17 mouse cellular contexts compared by ENCODE assay signal in the genomic region with DNA sequence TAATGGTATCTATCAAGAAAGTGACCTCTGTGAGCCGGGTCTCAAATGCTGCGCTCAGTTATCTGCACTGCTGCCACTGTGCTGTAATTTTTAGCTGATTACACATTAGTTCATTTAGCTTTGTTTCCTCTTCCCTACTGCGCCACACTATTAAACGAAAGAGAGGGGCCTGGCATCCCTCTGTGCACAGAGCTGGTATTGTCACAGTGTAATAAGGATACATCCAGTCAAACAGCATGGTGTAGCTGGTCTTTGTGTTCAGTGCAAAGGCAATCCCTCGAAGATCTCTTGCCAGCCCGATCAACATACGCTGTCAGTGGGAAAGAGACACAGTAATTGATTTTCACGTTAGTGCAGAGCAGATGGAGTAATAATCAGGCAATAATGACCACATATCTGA. TPM values are rescaled to one million over a fixed set of nuclear protein-coding genes. Genes with fewer than 3 reads are reported as not detected.
A peak's percentile ranks its signal among the peaks of the same experiment; 100 is the strongest.
DNase-seq lines count a peak whose midpoint lies in the region; ATAC-seq lines count a peak whose summit lies in the region.
"Had no signal": no experiment of that assay in that cellular context is flagged by ENCODE, and none has a peak within 500 bp of the region (broad histone marks: within the 10 kb centered on the region; RNA-seq: fewer than 3 reads in every experiment).

No protein-coding gene starts in this region.

- peaks cover 11% of the 10 kb centered on the region; the same call in 1 of the 2 replicates for H3K4me1 ChIP-seq in midbrain, embryonic 14.5 days (ENCODE audit: control insufficient read depth, insufficient read depth, low read length)
- peaks cover 15% of the 10 kb centered on the region for H3K4me1 ChIP-seq in midbrain, embryonic 15.5 days
- peaks cover 23% of the 10 kb centered on the region for H3K4me1 ChIP-seq in hindbrain, embryonic 15.5 days (replicated peaks)
- H3K4me1 ChIP-seq: intestine, embryonic 15.5 days; liver, embryonic 12.5 days; lung, embryonic 15.5 days had no signal

- no peak overlapping the region for H3K27ac ChIP-seq in midbrain, embryonic 14.5 days (replicated peaks; ENCODE audit: low read depth, low read length)
- H3K27ac ChIP-seq in midbrain, embryonic 15.5 days: no peak overlapping the region
- H3K27ac ChIP-seq in hindbrain, embryonic 15.5 days (replicated peaks): no peak overlapping the region; the same call in 1 of the 2 replicates
- H3K27ac ChIP-seq: intestine, embryonic 15.5 days; kidney, postnatal 0 days; liver, embryonic 12.5 days; lung, embryonic 15.5 days had no signal

- H3K4me3 ChIP-seq in midbrain, embryonic 14.5 days (replicated peaks; ENCODE audit: low read depth, low read length): no peak overlapping the region
- no peak overlapping the region for H3K4me3 ChIP-seq in midbrain, embryonic 15.5 days
- no peak overlapping the region for H3K4me3 ChIP-seq in hindbrain, embryonic 15.5 days
- H3K4me3 ChIP-seq: intestine, embryonic 15.5 days; liver, embryonic 12.5 days; lung, embryonic 15.5 days had no signal

- no peaks in the 10 kb centered on the region for H3K9me3 ChIP-seq in midbrain, embryonic 14.5 days (ENCODE audit: control insufficient read depth, low read length)
- no peaks in the 10 kb centered on the region for H3K9me3 ChIP-seq in midbrain, embryonic 15.5 days
- no peaks in the 10 kb centered on the region for H3K9me3 ChIP-seq in hindbrain, embryonic 15.5 days
- H3K9me3 ChIP-seq: intestine, embryonic 15.5 days; liver, embryonic 12.5 days; lung, embryonic 15.5 days had no signal

- ATAC-seq in midbrain, embryonic 14.5 days (ENCODE audit: low FRiP score, low TSS enrichment): no peak
- ATAC-seq in midbrain, embryonic 15.5 days (replicated peaks): no peak
- ATAC-seq in hindbrain, embryonic 15.5 days (ENCODE audit: low FRiP score, low read depth): peak; percentile 82
- no peak for ATAC-seq in inflammation-experienced regulatory T-cells, adult 6 months
- ATAC-seq: intestine, embryonic 15.5 days; liver, embryonic 12.5 days had no signal

- WGBS in midbrain, embryonic 14.5 days: 45% methylated on average over 8 of the region's 8 CpGs
- 43% methylated on average over 8 of the region's 8 CpGs for WGBS in midbrain, embryonic 15.5 days
- WGBS in hindbrain, embryonic 15.5 days: 30% methylated on average over 8 of the region's 8 CpGs

- no peak overlapping the region for H3K4me2 ChIP-seq in midbrain, embryonic 14.5 days (ENCODE audit: low read length)
- H3K4me2 ChIP-seq in midbrain, embryonic 15.5 days: no peak overlapping the region
- no peak overlapping the region for H3K4me2 ChIP-seq in hindbrain, embryonic 15.5 days
- H3K4me2 ChIP-seq: intestine, embryonic 15.5 days; liver, embryonic 12.5 days; lung, embryonic 15.5 days had no signal

- H3K36me3 ChIP-seq in midbrain, embryonic 14.5 days (ENCODE audit: control insufficient read depth, insufficient read depth, low read length): no peaks in the 10 kb centered on the region
- H3K36me3 ChIP-seq in midbrain, embryonic 15.5 days (replicated peaks): no peaks in the 10 kb centered on the region
- H3K36me3 ChIP-seq in hindbrain, embryonic 15.5 days: no peaks in the 10 kb centered on the region
- H3K36me3 ChIP-seq: intestine, embryonic 15.5 days; liver, embryonic 12.5 days; lung, embryonic 15.5 days had no signal

- no peaks in the 10 kb centered on the region for H3K27me3 ChIP-seq in midbrain, embryonic 14.5 days (ENCODE audit: control insufficient read depth, insufficient read depth, low read length)
- H3K27me3 ChIP-seq in midbrain, embryonic 15.5 days (replicated peaks): no peaks in the 10 kb centered on the region; the same call in 1 of the 2 replicates
- no peaks in the 10 kb centered on the region for H3K27me3 ChIP-seq in hindbrain, embryonic 15.5 days
- H3K27me3 ChIP-seq: intestine, embryonic 15.5 days; liver, embryonic 12.5 days; lung, embryonic 15.5 days; Patski had no signal

- peak; percentile 55 to 63 for DNase-seq in cerebellum, postnatal 10 days
- no peak for DNase-seq in cerebellum, adult 11-12 months
- peak; percentile 39 for DNase-seq in midbrain, embryonic 14.5 days
- DNase-seq in retina, postnatal 1 day: peak; percentile 36
- no peak for DNase-seq in kidney, postnatal 14 days
- DNase-seq: heart, postnatal 10 days; right cerebral cortex, postnatal 4 days; thymus, postnatal 4 days had no signal

- no peak overlapping the region for H3K9ac ChIP-seq in midbrain, embryonic 14.5 days (replicated peaks; ENCODE audit: low read length)
- no peak overlapping the region for H3K9ac ChIP-seq in midbrain, embryonic 15.5 days
- H3K9ac ChIP-seq in hindbrain, embryonic 15.5 days: no peak overlapping the region
- H3K9ac ChIP-seq: intestine, embryonic 15.5 days; liver, embryonic 12.5 days; lung, embryonic 15.5 days had no signal

RNA-seq across cellular contexts. Expression of a gene that starts 20.6 kb away (rescaled TPM):
- polyA plus RNA-seq in midbrain, embryonic 14.5 days (2014; fragmentation: Nextera tagmentation; extraction: Ambion mirVana): not detected in 2 replicates
- not detected in 2 replicates for polyA plus RNA-seq in midbrain, embryonic 15.5 days (2015; fragmentation: Nextera tagmentation; extraction: Ambion mirVana)
- polyA plus RNA-seq in hindbrain, embryonic 15.5 days (2015; fragmentation: Nextera tagmentation; extraction: Ambion mirVana): 0.16 TPM in 1 of 2 replicates, not detected in the other
- polyA plus RNA-seq in inflammation-experienced regulatory T-cells, adult 6 months (2017; shearing (Covaris generic)): not detected
- polyA plus RNA-seq: embryonic facial prominence, embryonic 11.5 days; intestine, embryonic 15.5 days; kidney, postnatal 0 days; liver, embryonic 12.5 days; lung, embryonic 15.5 days; Patski had no signal

Comparison
In these comparisons a context has a peak if more than half of its experiments do, and no peak if none do; other contexts are left out.
1. DNase-seq: peak in cerebellum, postnatal 10 days (2 of 2), midbrain, embryonic 14.5 days (single experiment) and retina, postnatal 1 day (single experiment); none in cerebellum, adult 11-12 months (single experiment) and kidney, postnatal 14 days (single experiment).